Mouse (Mus musculus) neural tube, embryonic 11.5 days (tissue): Measurements from ENCODE around the gene Rpl7l1. TPM values are rescaled to one million over a fixed set of nuclear protein-coding genes. Genes with fewer than 3 reads are reported as not detected.

ENCODE experiments used
- ATAC-seq: fragments of 200-750 bp; cut with Nextera tagmentation; 2 replicates; pipeline ENCODE4 v1.8.0; 2017; ENCODE audit warnings: moderate number of reproducible peaks, mild to moderate bottlenecking, moderate TSS enrichment, moderate library complexity; ENCODE audit not compliant: insufficient read depth, low FRiP score, low TSS enrichment
- DNase-seq: peaks from one replicate; pipeline ENCODE4 v3.0.0-alpha.2; 2015; ENCODE audit warnings: low spot score
- H3K27ac ChIP-seq: fragments of 300-500 bp; sonication (generic); 2 replicates; pipeline ENCODE4 v1.5.1; 2014; ENCODE audit warnings: low read depth, mild to moderate bottlenecking, low read length
- H3K27me3 ChIP-seq: fragments of 300-500 bp; sonication (generic); 2 replicates; pipeline ENCODE4 v1.6.1; 2014; ENCODE audit warnings: mild to moderate bottlenecking, low read length, mixed read lengths; ENCODE audit not compliant: control insufficient read depth, insufficient read depth
- H3K36me3 ChIP-seq: fragments of 300-500 bp; sonication (generic); 2 replicates; pipeline ENCODE4 v1.6.1; 2014; ENCODE audit warnings: mild to moderate bottlenecking, low read length, moderate library complexity, mixed read lengths; ENCODE audit not compliant: control insufficient read depth, insufficient read depth
- H3K4me1 ChIP-seq: fragments of 300-500 bp; sonication (generic); 2 replicates; pipeline ENCODE4 v1.6.1; 2014; ENCODE audit warnings: low read length, mixed read lengths; ENCODE audit not compliant: control insufficient read depth, insufficient read depth
- H3K4me2 ChIP-seq: fragments of 300-500 bp; sonication (generic); 2 replicates; pipeline ENCODE4 v1.6.1; 2014; ENCODE audit warnings: low read depth, mild to moderate bottlenecking, moderate library complexity
- H3K4me3 ChIP-seq: fragments of 300-500 bp; sonication (generic); 2 replicates; pipeline ENCODE4 v1.5.1; 2014; ENCODE audit warnings: low read depth, low read length
- H3K9ac ChIP-seq: fragments of 300-500 bp; sonication (generic); 2 replicates; pipeline ENCODE4 v1.6.1; 2014; ENCODE audit warnings: mild to moderate bottlenecking, low read length
- H3K9me3 ChIP-seq: fragments of 300-500 bp; sonication (generic); 2 replicates; pipeline ENCODE4 v1.6.1; 2016; ENCODE audit warnings: low read length; ENCODE audit not compliant: control insufficient read depth
- WGBS: fragments of 180-500 bp; shearing (Covaris S2); extraction: QIAGEN DNeasy Blood & Tissue Kit; methylation state at CpG from one replicate; pipeline ENCODE4 v1.1.7; 2014; 5-methylcytosine and 5-hydroxymethylcytosine counted together
- polyA plus RNA-seq: library from polyadenylated mRNA; unstranded; fragments of >200 nt; fragmentation: Nextera tagmentation; extraction: Ambion mirVana; gene quantifications from 2 replicates; pipeline ENCODE4 v1.2.1, GENCODE M21; 2014

The Rpl7l1 gene
- polyA plus RNA-seq, 1 experiment from 2014 or later: 147 TPM

DNA sequence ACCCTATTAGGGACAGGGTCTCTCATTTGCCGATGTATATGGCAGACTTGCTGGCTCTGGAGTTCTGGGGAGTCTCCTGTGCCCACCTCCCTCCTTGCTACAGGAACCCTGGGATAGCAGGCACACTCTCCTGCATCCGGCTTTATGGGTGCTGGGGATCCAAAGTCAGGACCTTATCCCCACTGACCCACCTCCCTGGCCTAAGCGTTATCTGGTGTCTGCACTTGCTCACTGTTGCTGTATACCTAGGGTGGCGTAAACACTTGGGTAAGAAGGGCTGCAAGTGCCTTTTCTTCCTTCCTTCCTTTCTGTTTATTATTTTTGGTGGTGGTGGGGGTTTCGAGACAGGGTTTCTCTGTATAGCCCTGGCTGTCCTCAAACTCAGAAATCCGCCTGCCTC, 41.2 kb downstream of the Rpl7l1 start:
- H3K27ac ChIP-seq: no peak overlapping the region
- no peaks in the 10 kb centered on the region for H3K9me3 ChIP-seq
- ATAC-seq (no peak), DNase-seq (no peak)
- H3K4me3 ChIP-seq: no peak overlapping the region
- no peak overlapping the region for H3K4me2 ChIP-seq
- no peaks in the 10 kb centered on the region for H3K27me3 ChIP-seq
- H3K9ac ChIP-seq: no peak overlapping the region
- H3K36me3 ChIP-seq: no peaks in the 10 kb centered on the region
- H3K4me1 ChIP-seq: no peaks in the 10 kb centered on the region
- whole genome bisulfite sequencing: 96% methylated on average over 6 of the region's 6 CpGs

DNA sequence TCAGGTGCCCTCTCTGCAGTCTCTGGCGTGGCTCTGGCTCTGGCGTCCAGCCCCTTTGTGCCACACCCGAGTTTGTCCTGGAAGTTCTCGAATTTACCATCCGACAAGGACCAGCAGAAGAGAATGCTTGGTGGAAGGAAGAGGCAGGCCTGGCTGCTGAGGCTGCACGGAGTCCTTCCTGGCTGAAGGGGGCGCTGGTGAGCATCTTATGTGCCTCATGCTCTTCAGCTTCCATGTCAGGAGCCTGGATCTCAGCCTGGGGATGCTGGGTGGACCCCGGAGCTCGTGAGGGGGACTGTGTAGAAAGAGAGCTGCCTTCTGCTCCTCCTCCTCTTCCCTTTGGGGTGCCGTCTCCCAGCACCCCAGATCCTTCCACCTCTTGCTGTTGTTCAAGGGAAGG, 46.3 kb downstream of the Rpl7l1 start:
- no peaks in the 10 kb centered on the region for H3K9me3 ChIP-seq
- no peak overlapping the region for H3K4me3 ChIP-seq
- H3K27ac ChIP-seq: no peak overlapping the region
- no peak for ATAC-seq
- no peak overlapping the region for H3K4me2 ChIP-seq
- DNase-seq: no peak
- no peaks in the 10 kb centered on the region for H3K4me1 ChIP-seq
- no peaks in the 10 kb centered on the region for H3K27me3 ChIP-seq
- WGBS: 63% methylated on average over 9 of the region's 10 CpGs
- no peaks in the 10 kb centered on the region for H3K36me3 ChIP-seq
- no peak overlapping the region for H3K9ac ChIP-seq

DNA sequence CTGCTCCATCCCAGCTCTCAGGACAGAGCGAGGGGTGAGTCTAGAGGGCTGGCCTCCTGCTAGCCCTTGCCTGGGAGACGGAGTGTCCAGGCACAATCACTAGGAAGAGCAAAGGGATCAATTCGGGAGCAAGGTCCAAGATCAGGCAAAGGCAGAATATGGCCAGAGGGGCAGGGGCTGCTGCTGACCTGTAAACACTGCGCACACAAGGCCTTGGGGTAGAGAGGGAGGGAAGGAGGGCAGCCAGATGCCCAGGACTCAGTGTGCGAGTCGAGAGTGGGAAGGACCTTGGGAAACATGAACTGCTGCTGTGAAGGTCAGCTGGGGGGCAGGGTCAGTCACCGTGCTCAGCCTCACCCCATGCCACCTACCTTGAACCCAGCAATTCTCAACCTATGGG, 47.2 kb downstream of the Rpl7l1 start:
- DNase-seq (no peak), ATAC-seq (no peak)
- no peak overlapping the region for H3K27ac ChIP-seq
- no peak overlapping the region for H3K9ac ChIP-seq
- no peaks in the 10 kb centered on the region for H3K36me3 ChIP-seq
- H3K9me3 ChIP-seq: no peaks in the 10 kb centered on the region
- no peak overlapping the region for H3K4me3 ChIP-seq
- 86% methylated on average over 7 of the region's 7 CpGs for WGBS
- H3K27me3 ChIP-seq: no peaks in the 10 kb centered on the region
- no peak overlapping the region for H3K4me2 ChIP-seq
- H3K4me1 ChIP-seq: no peaks in the 10 kb centered on the region

DNA sequence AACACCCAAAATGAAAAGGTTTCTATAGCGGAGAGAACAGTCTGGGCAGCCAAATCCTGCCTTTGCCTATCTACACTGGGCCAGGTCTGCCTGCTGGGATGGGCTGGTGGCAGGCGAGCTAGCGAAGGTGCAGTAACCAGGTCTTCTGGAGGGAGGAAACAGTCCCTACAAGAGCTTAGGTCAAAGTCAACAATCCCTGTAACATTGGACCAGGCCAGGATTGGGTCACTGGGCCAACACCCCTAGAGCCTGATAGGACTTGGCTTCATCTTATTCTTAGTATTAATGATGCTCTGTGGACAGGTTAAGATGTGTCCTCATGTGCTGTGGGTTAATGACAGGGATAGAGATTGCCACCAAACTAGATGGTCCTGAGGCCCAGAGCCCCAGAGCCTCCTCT, 48.4 kb downstream of the Rpl7l1 start:
- ATAC-seq (no peak), DNase-seq (no peak)
- H3K27ac ChIP-seq: no peak overlapping the region
- H3K4me1 ChIP-seq: no peaks in the 10 kb centered on the region
- H3K9me3 ChIP-seq: no peaks in the 10 kb centered on the region
- H3K9ac ChIP-seq: no peak overlapping the region
- H3K4me3 ChIP-seq: no peak overlapping the region
- 94% methylated on average over 3 of the region's 3 CpGs for WGBS
- no peak overlapping the region for H3K4me2 ChIP-seq
- H3K36me3 ChIP-seq: no peaks in the 10 kb centered on the region
- peaks cover 5% of the 10 kb centered on the region; the same call in 1 of the 2 replicates for H3K27me3 ChIP-seq

DNA sequence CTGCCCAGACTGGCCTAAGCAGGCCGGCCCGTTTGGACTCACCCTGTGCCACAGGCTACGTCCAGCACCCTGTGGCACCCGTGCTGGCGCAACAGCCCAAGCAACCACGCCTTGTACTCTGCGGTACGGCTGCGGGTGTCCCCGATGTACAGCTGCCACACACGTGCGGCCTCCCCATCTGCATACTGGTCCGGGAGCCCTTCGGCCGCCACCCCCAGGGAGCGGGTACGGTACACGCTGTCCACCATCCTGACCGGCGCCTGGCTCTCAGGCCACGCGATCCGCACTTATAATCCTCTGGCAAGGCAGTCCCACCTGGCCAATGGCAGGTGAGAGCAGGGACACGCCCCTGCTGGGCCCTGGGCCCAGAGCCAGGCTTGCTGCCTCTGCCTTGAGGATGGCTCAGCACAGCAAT, 53.6 kb downstream of the Rpl7l1 start, which contains the start of gene Gnmt:
Gnmt (minus strand) TSS at position 265 of the 415 bp plus-strand sequence.
- Histone ChIP-seq H3K9me3 (no peaks in the 10 kb centered on the region), H3K4me2 (no peak within 1 kb of the TSS; the same call in 1 of the 2 replicates), H3K4me1 (no peaks in the 10 kb centered on the region), H3K27ac (no peak within 1 kb of the TSS), H3K36me3 (no peaks in the 10 kb centered on the region; the same call in 1 of the 2 replicates), H3K27me3 (peaks cover 6% of the 10 kb centered on the region; the same call in 1 of the 2 replicates), H3K9ac (peak within 1 kb of the TSS; percentile 32; the same call in 1 of the 2 replicates), H3K4me3 (no peak within 1 kb of the TSS)
- 18% methylated on average over 24 of the region's 24 CpGs for WGBS
- DNase-seq (no peak), ATAC-seq (no peak)

DNA sequence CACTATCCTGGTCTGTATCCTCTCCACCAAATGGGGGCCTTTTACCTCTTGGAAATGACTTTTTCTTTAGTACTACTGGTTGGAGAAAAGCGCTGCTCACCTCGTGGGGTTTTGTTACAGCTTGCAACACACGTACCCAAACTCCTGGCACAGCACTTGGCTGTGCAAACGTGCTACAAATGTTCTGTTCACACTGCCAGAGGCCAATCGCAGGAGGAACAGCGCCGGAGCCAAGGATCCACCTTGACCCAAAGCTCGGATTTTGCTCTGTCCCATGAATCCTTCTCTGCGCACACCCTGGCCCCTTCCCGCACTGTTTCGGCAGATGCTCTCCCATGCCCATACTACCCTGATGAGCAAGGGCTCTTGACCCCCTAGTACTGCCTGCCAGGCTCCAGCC, 54.0 kb downstream of the Rpl7l1 start:
- no peaks in the 10 kb centered on the region; the same call in 1 of the 2 replicates for H3K36me3 ChIP-seq
- peak overlapping the region; percentile 32; the same call in 1 of the 2 replicates for H3K9ac ChIP-seq
- no peak overlapping the region for H3K4me2 ChIP-seq
- H3K27ac ChIP-seq: no peak overlapping the region
- no peak overlapping the region for H3K4me3 ChIP-seq
- 41% methylated on average over 11 of the region's 11 CpGs for WGBS
- ATAC-seq: no peak
- no peak for DNase-seq
- H3K27me3 ChIP-seq: peaks cover 6% of the 10 kb centered on the region; the same call in 1 of the 2 replicates
- H3K9me3 ChIP-seq: no peaks in the 10 kb centered on the region
- no peaks in the 10 kb centered on the region for H3K4me1 ChIP-seq

DNA sequence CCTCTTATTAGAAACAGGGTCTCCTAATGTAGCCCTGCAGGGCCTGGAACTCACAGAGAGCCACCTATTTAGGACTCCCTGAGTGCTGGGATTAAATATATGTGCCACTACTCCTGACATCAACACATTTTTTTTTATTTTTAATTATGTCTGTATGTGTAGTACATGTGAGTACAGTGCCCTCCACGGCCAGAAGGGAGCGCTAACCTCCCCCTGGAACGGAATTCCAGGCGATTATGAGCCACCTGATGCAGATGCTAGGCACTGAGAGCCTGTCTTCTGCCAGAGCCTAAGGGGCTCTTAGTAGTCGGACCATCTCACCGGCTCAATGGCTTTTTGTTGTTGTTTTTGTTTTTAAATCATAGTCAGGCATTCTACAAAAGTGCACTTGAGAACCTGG, 54.5 kb downstream of the Rpl7l1 start:
- Histone ChIP-seq H3K27ac (no peak overlapping the region), H3K4me3 (no peak overlapping the region), H3K36me3 (peaks cover 2% of the 10 kb centered on the region; the same call in 1 of the 2 replicates), H3K4me2 (no peak overlapping the region), H3K4me1 (no peaks in the 10 kb centered on the region), H3K27me3 (peaks cover 6% of the 10 kb centered on the region; the same call in 1 of the 2 replicates), H3K9me3 (no peaks in the 10 kb centered on the region), H3K9ac (no peak overlapping the region)
- ATAC-seq (no peak), DNase-seq (peak; percentile 29)
- WGBS: 43% methylated on average over 6 of the region's 6 CpGs

DNA sequence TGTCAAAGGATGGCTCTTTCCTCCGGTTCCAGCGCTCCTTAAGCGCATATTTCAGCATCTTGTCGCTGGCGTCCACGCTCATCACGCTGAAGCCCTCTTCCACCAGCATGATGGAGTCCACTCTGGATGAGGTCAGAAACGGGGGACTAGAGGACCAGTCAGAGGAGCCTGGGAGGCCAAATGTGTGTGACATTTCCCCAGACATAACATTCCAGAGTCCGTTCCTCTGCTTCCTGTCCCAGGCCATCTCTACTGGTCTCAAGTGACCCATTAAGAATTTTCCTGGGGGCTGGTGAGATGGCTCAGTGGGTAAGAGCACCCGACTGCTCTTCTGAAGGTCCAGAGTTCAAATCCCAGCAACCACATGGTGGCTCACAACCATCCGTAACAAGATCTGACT, 55.2 kb downstream of the Rpl7l1 start:
- no peak overlapping the region for H3K27ac ChIP-seq
- H3K36me3 ChIP-seq: peaks cover 2% of the 10 kb centered on the region; the same call in 1 of the 2 replicates

More for the DNA sequence above, 55.2 kb downstream of the Rpl7l1 start:
- Histone ChIP-seq H3K27me3 (peaks cover 6% of the 10 kb centered on the region; the same call in 1 of the 2 replicates), H3K9me3 (no peaks in the 10 kb centered on the region), H3K9ac (no peak overlapping the region), H3K4me2 (no peak overlapping the region), H3K4me3 (no peak overlapping the region), H3K4me1 (no peaks in the 10 kb centered on the region)
- 87% methylated on average over 11 of the region's 11 CpGs for WGBS
- DNase-seq (no peak), ATAC-seq (no peak)
